ENCODE assay signal across 9 mouse cellular contexts in genomic region chr10:39658901-39659410, GRCm38 (mm10). TPM values are rescaled to one million over a fixed set of nuclear protein-coding genes. Genes with fewer than 3 reads are reported as not detected.
A peak's percentile ranks its signal among the peaks of the same experiment; 100 is the strongest.
DNase-seq lines count a peak whose midpoint lies in the region; ATAC-seq and TF ChIP-seq lines count a peak whose summit lies in the region.
"Had no signal": no experiment of that assay in that cellular context is flagged by ENCODE, and none has a peak within 500 bp of the region (broad histone marks: within the 10 kb centered on the region; RNA-seq: fewer than 3 reads in every experiment).

No protein-coding gene starts in this region.

- ATAC-seq in forebrain, postnatal 0 days: no peak

- 30% methylated on average over 5 of the region's 5 CpGs for WGBS in forebrain, postnatal 0 days

- H3K4me2 ChIP-seq in forebrain, postnatal 0 days (ENCODE audit: low read depth): no peak overlapping the region

- no peaks in the 10 kb centered on the region for H3K27me3 ChIP-seq in forebrain, postnatal 0 days (ENCODE audit: insufficient read depth, low read length)

- no peaks in the 10 kb centered on the region for H3K9me3 ChIP-seq in forebrain, postnatal 0 days (ENCODE audit: low read length)

- H3K4me3 ChIP-seq in forebrain, postnatal 0 days (ENCODE audit: low read depth, low read length): no peak overlapping the region

- H3K9ac ChIP-seq in forebrain, postnatal 0 days: 0 out of 2 replicates have a peak overlapping the region, but pooled peaks have one; percentile 18

- H3K27ac ChIP-seq in forebrain, postnatal 0 days (ENCODE audit: low read depth, low read length): peak overlapping the region; percentile 78

- TF ChIP-seq CTCF in forebrain, postnatal 0 days (IDR thresholded peaks at IDR 0.05; ENCODE audit: low read depth): no peak

- peak; percentile 24 for DNase-seq in cerebellum, adult 9-10 months
- DNase-seq in cerebellum, postnatal 10 days: no peak
- peak; percentile 29 for DNase-seq in 3T3-L1 (ENCODE audit: low read depth, low spot score)
- no peak for DNase-seq in forebrain, postnatal 0 days
- DNase-seq in mesoderm, embryonic 11.5 days (ENCODE audit: low read depth, low spot score): peak; percentile 71
- DNase-seq in right cerebral cortex, postnatal 4 days: no peak
- DNase-seq in urinary bladder, postnatal 25 days (ENCODE audit: low spot score): no peak
- DNase-seq in cerebellum, postnatal 36 days: no peak
- DNase-seq: left cerebral cortex, postnatal 4 days had no signal

- H3K36me3 ChIP-seq in forebrain, postnatal 0 days (ENCODE audit: insufficient read depth): peaks cover 3% of the 10 kb centered on the region; the same call in 1 of the 2 replicates

- peaks cover 21% of the 10 kb centered on the region for H3K4me1 ChIP-seq in forebrain, postnatal 0 days (ENCODE audit: insufficient read depth)

RNA-seq across cellular contexts. Expression of gene Traf3ip2, which starts 46.2 kb away (rescaled TPM):
- 0.24 and 0.77 TPM in 2 replicates for total RNA-seq in forebrain, postnatal 0 days (2014; rRNA removed)
- 4.8 and 6.0 TPM in 2 replicates for polyA plus RNA-seq in forebrain, postnatal 0 days (2015; fragmentation: Nextera tagmentation; extraction: Ambion mirVana)

Comparison
In these comparisons a context has a peak if more than half of its experiments do, and no peak if none do; other contexts are left out.
1. DNase-seq: peak in cerebellum, adult 9-10 months (single experiment), 3T3-L1 (single experiment) and mesoderm, embryonic 11.5 days (single experiment); none in cerebellum, postnatal 10 days (0 of 2), forebrain, postnatal 0 days (single experiment), right cerebral cortex, postnatal 4 days (single experiment), urinary bladder, postnatal 25 days (single experiment) and cerebellum, postnatal 36 days (0 of 2).